Mouse (Mus musculus) embryonic facial prominence, embryonic 11.5 days (tissue): ENCODE measurements at regions not wholly inside any gene's neighbourhood (a gene's known extent, or its start where the extent isn't known, plus 50 kb on each side); places are given as distances from the start of the nearest gene placed in this dataset.

ENCODE experiments used
- ATAC-seq: fragments of 200-750 bp; cut with Nextera tagmentation; replicated peaks from 2 replicates; pipeline ENCODE4 v1.8.0; 2017; ENCODE audit warnings: low read depth; ENCODE audit not compliant: insufficient number of reproducible peaks, low FRiP score, low TSS enrichment
- DNase-seq: peaks from one replicate; pipeline ENCODE4 v3.0.0-alpha.2; 2015; ENCODE audit warnings: low spot score
- H3K27ac ChIP-seq: fragments of 300-500 bp; sonication (generic); replicated peaks from 2 replicates; pipeline ENCODE4 v1.5.1; 2014; ENCODE audit warnings: mild to moderate bottlenecking, low read depth, low read length, control low read depth
- H3K27me3 ChIP-seq: fragments of 300-500 bp; sonication (generic); 2 replicates; pipeline ENCODE4 v1.6.1; 2014; ENCODE audit warnings: mild to moderate bottlenecking, low read length, moderate library complexity, mixed read lengths; ENCODE audit not compliant: control insufficient read depth, insufficient read depth
- H3K36me3 ChIP-seq: fragments of 300-500 bp; sonication (generic); replicated peaks from 2 replicates; pipeline ENCODE4 v1.6.1; 2014; ENCODE audit warnings: low read depth, mild to moderate bottlenecking, low read length, moderate library complexity, mixed read lengths; ENCODE audit not compliant: control insufficient read depth, insufficient read depth
- H3K4me1 ChIP-seq: fragments of 300-500 bp; sonication (generic); 2 replicates; pipeline ENCODE4 v1.6.1; 2014; ENCODE audit warnings: low read length, mixed read lengths; ENCODE audit not compliant: control insufficient read depth, insufficient read depth
- H3K4me2 ChIP-seq: fragments of 300-500 bp; sonication (generic); 2 replicates; pipeline ENCODE4 v1.6.1; 2014; ENCODE audit warnings: low read depth, mild to moderate bottlenecking, control low read depth, low read length, moderate library complexity
- H3K4me3 ChIP-seq: fragments of 300-500 bp; sonication (generic); 2 replicates; pipeline ENCODE4 v1.5.1; 2014; ENCODE audit warnings: low read depth, low read length, control low read depth
- H3K9ac ChIP-seq: fragments of 300-500 bp; sonication (generic); replicated peaks from 2 replicates; pipeline ENCODE4 v1.6.1; 2014; ENCODE audit warnings: mild to moderate bottlenecking, control low read depth, low read length
- H3K9me3 ChIP-seq: fragments of 300-500 bp; sonication (generic); replicated peaks from 2 replicates; pipeline ENCODE4 v1.6.1; 2016; ENCODE audit warnings: mild to moderate bottlenecking, low read length, inconsistent platforms, mixed read lengths; ENCODE audit not compliant: control insufficient read depth
- WGBS: fragments of 180-500 bp; shearing (Covaris S2); extraction: QIAGEN DNeasy Blood & Tissue Kit; methylation state at CpG from one replicate; pipeline ENCODE4 v1.1.7; 2014; 5-methylcytosine and 5-hydroxymethylcytosine counted together

- no peaks in the 10 kb centered on the region for H3K36me3 ChIP-seq
- H3K9ac ChIP-seq = no peak overlapping the region
- H3K4me1 ChIP-seq = no peaks in the 10 kb centered on the region
- no peaks in the 10 kb centered on the region for H3K27me3 ChIP-seq
- H3K4me3 ChIP-seq = no peak overlapping the region
- DNase-seq (no peak), ATAC-seq (no peak)
- no peak overlapping the region for H3K27ac ChIP-seq
- 32% methylated on average over 1 of the region's 1 CpGs for WGBS
- H3K4me2 ChIP-seq = no peak overlapping the region
- no peaks in the 10 kb centered on the region for H3K9me3 ChIP-seq
These were observed 573.9 kb upstream of the Cblb start for GRCm38 (mm10) chr16:51457166-51457565.

GRCm38 (mm10) chr16:51475690-51476089, 555.3 kb upstream of the Cblb start:
- Histone ChIP-seq H3K27me3 (no peaks in the 10 kb centered on the region), H3K4me1 (no peaks in the 10 kb centered on the region), H3K36me3 (no peaks in the 10 kb centered on the region), H3K4me3 (no peak overlapping the region), H3K4me2 (no peak overlapping the region), H3K9ac (no peak overlapping the region), H3K27ac (no peak overlapping the region), H3K9me3 (no peaks in the 10 kb centered on the region)
- WGBS = 86% methylated on average over 3 of the region's 3 CpGs
- no peak for DNase-seq
- no peak for ATAC-seq

- DNase-seq (no peak), ATAC-seq (no peak)
- H3K4me2 ChIP-seq = no peak overlapping the region
- H3K9ac ChIP-seq = no peak overlapping the region
- H3K27ac ChIP-seq = no peak overlapping the region
- 79% methylated on average over 2 of the region's 2 CpGs for WGBS
- no peak overlapping the region for H3K4me3 ChIP-seq
- no peaks in the 10 kb centered on the region for H3K36me3 ChIP-seq
- H3K4me1 ChIP-seq = no peaks in the 10 kb centered on the region
- H3K9me3 ChIP-seq = no peaks in the 10 kb centered on the region
- no peaks in the 10 kb centered on the region for H3K27me3 ChIP-seq
These were observed 534.9 kb upstream of the Cblb start for GRCm38 (mm10) chr16:51496096-51496495.

- ATAC-seq = no peak
- Histone ChIP-seq H3K27me3 (no peaks in the 10 kb centered on the region), H3K4me1 (no peaks in the 10 kb centered on the region), H3K4me3 (no peak overlapping the region), H3K9ac (no peak overlapping the region), H3K27ac (no peak overlapping the region), H3K4me2 (no peak overlapping the region), H3K36me3 (no peaks in the 10 kb centered on the region), H3K9me3 (no peaks in the 10 kb centered on the region)
- no peak for DNase-seq
- WGBS = 87% methylated on average over 7 of the region's 7 CpGs
These were observed 533.2 kb upstream of the Cblb start for GRCm38 (mm10) chr16:51497777-51498176.

GRCm38 (mm10) chr16:51517079-51517478, 513.9 kb upstream of the Cblb start:
- H3K36me3 ChIP-seq = no peaks in the 10 kb centered on the region
- no peak overlapping the region for H3K27ac ChIP-seq
- no peak for DNase-seq
- no peaks in the 10 kb centered on the region for H3K27me3 ChIP-seq
- H3K4me1 ChIP-seq = no peaks in the 10 kb centered on the region
- H3K9me3 ChIP-seq = no peaks in the 10 kb centered on the region
- WGBS = 59% methylated on average over 3 of the region's 3 CpGs
- no peak overlapping the region for H3K9ac ChIP-seq
- H3K4me3 ChIP-seq = no peak overlapping the region
- H3K4me2 ChIP-seq = no peak overlapping the region
- no peak for ATAC-seq

- no peaks in the 10 kb centered on the region for H3K9me3 ChIP-seq
- no peaks in the 10 kb centered on the region for H3K36me3 ChIP-seq
- no peak overlapping the region for H3K9ac ChIP-seq
- H3K27me3 ChIP-seq = no peaks in the 10 kb centered on the region
- H3K27ac ChIP-seq = no peak overlapping the region
- DNase-seq (no peak), ATAC-seq (0 out of 2 replicates have a peak, but pooled peaks have one; percentile 73)
- no peaks in the 10 kb centered on the region for H3K4me1 ChIP-seq
- H3K4me3 ChIP-seq = no peak overlapping the region
- H3K4me2 ChIP-seq = no peak overlapping the region
- WGBS = 44% methylated on average over 4 of the region's 4 CpGs
These were observed 510.3 kb upstream of the Cblb start for GRCm38 (mm10) chr16:51520762-51521161.

- no peaks in the 10 kb centered on the region for H3K27me3 ChIP-seq
- no peak overlapping the region for H3K4me3 ChIP-seq
- H3K4me1 ChIP-seq = no peaks in the 10 kb centered on the region
- WGBS = 50% methylated on average over 13 of the region's 13 CpGs
- H3K27ac ChIP-seq = no peak overlapping the region
- H3K36me3 ChIP-seq = no peaks in the 10 kb centered on the region
- ATAC-seq = peak; percentile 92
- H3K4me2 ChIP-seq = no peak overlapping the region
- no peaks in the 10 kb centered on the region for H3K9me3 ChIP-seq
- no peak overlapping the region for H3K9ac ChIP-seq
- peak; percentile 63 for DNase-seq
These were observed 509.5 kb upstream of the Cblb start for GRCm38 (mm10) chr16:51521317-51522092.

- Histone ChIP-seq H3K27me3 (no peaks in the 10 kb centered on the region), H3K4me2 (no peak overlapping the region), H3K36me3 (no peaks in the 10 kb centered on the region), H3K9me3 (no peaks in the 10 kb centered on the region), H3K4me1 (no peaks in the 10 kb centered on the region), H3K27ac (no peak overlapping the region), H3K4me3 (no peak overlapping the region), H3K9ac (no peak overlapping the region)
- no peak for ATAC-seq
- DNase-seq = no peak
- WGBS = 87% methylated on average over 1 of the region's 1 CpGs
These were observed 507.0 kb upstream of the Cblb start for GRCm38 (mm10) chr16:51524023-51524422.
